Mouse (Mus musculus) embryonic facial prominence, embryonic 10.5 days (tissue): ENCODE data around the gene Gga1. TPM values are rescaled to one million over a fixed set of nuclear protein-coding genes. Genes with fewer than 3 reads are reported as not detected.

Source experiments
- DNase-seq: peaks from one replicate; pipeline ENCODE4 v3.0.0-alpha.2; 2017; ENCODE audit warnings: low spot score
- H3K27ac ChIP-seq: fragments of 300-500 bp; sonication (generic); replicated peaks from 2 replicates; pipeline ENCODE4 v1.5.1; 2016; ENCODE audit warnings: mild to moderate bottlenecking
- H3K27me3 ChIP-seq: fragments of 300-500 bp; sonication (generic); replicated peaks from 2 replicates; pipeline ENCODE4 v1.6.1; 2016; ENCODE audit warnings: low read depth, mild to moderate bottlenecking; ENCODE audit not compliant: poor library complexity, severe bottlenecking
- H3K36me3 ChIP-seq: fragments of 300-500 bp; sonication (generic); replicated peaks from 2 replicates; pipeline ENCODE4 v1.6.1; 2016; ENCODE audit warnings: mild to moderate bottlenecking, moderate library complexity
- H3K4me1 ChIP-seq: fragments of 300-500 bp; sonication (generic); 2 replicates; pipeline ENCODE4 v1.6.1; 2016
- H3K4me3 ChIP-seq: fragments of 300-500 bp; sonication (generic); 2 replicates; pipeline ENCODE4 v1.5.1; 2016; ENCODE audit warnings: mild to moderate bottlenecking, moderate library complexity
- H3K9me3 ChIP-seq: fragments of 300-500 bp; sonication (generic); 2 replicates; pipeline ENCODE4 v1.6.1; 2016; ENCODE audit warnings: mild to moderate bottlenecking
- WGBS: fragments of 180-500 bp; shearing (Covaris S2); methylation state at CpG from one replicate; pipeline ENCODE4 v1.1.7; 2016; 5-methylcytosine and 5-hydroxymethylcytosine counted together
- microRNA-seq: library from miRNA; unstranded; fragments of <30 nt; microRNA quantifications from one replicate; pipeline ENCODE4, GENCODE M21; 2017
- polyA plus RNA-seq: library from polyadenylated mRNA; unstranded; fragments of >200 nt; fragmentation: Nextera tagmentation; extraction: Ambion mirVana; gene quantifications from 2 replicates; pipeline ENCODE4 v1.2.1, GENCODE M21; 2016

Gga1 gene
- polyA plus RNA-seq, 1 experiment from 2014 or later: 52.0 TPM

GRCm38 (mm10) chr15:78940325-78940724 is 63.3 kb downstream of the Gga1 start:
- no peaks in the 10 kb centered on the region for H3K9me3 ChIP-seq
- peaks cover 30% of the 10 kb centered on the region for H3K4me1 ChIP-seq
- H3K36me3 ChIP-seq: peaks cover 61% of the 10 kb centered on the region
- DNase-seq: no peak
- no peaks in the 10 kb centered on the region for H3K27me3 ChIP-seq
- H3K27ac ChIP-seq: no peak overlapping the region
- 93% methylated on average over 13 of the region's 13 CpGs for WGBS
- H3K4me3 ChIP-seq: no peak overlapping the region

DNA sequence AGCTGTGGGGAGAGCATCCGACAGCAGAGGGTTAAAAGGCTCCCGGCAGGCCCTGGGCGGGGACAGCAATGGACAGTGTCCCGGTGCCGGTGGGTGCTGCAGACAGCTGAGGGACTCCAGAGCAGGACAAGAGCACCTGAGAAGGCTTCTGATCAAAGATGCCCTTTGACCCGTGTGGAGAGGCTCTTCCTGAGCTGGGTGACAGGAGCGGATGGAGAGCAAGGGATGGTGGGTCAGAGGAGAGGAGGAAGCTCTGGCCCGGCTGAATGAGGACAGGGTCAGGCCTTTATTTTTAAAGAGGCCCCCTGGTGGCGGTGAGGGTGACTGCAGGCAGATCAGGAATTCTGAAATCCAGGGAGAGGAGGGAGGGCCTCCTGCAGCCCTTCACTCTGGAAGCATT is 65.7 kb downstream of the Gga1 start:
- H3K27me3 ChIP-seq: peaks cover 15% of the 10 kb centered on the region
- 6% methylated on average over 9 of the region's 9 CpGs for WGBS
- peaks cover 21% of the 10 kb centered on the region for H3K4me1 ChIP-seq
- peak overlapping the region; percentile 53 for H3K4me3 ChIP-seq
- H3K36me3 ChIP-seq: peaks cover 46% of the 10 kb centered on the region
- H3K9me3 ChIP-seq: no peaks in the 10 kb centered on the region
- peak; percentile 89 for DNase-seq
- H3K27ac ChIP-seq: peak overlapping the region; percentile 78

Small RNA genes within 50 kb of the gene (microRNA-seq; reads per million reads assigned to microRNA genes)
- gene Mir6955: not detected

Other genes starting within 250 kb of the Gga1 start
- gene Elfn2, start 158.4 kb upstream of the Gga1 start, polyA plus RNA-seq: 0.05 and 0.16 TPM in 2 replicates
- 36.4 and 39.0 TPM in 2 replicates for gene Mfng, start 103.7 kb upstream of the Gga1 start, polyA plus RNA-seq
- 3.3 and 4.3 TPM in 2 replicates for gene Card10, start 74.1 kb upstream of the Gga1 start, polyA plus RNA-seq
- gene Cdc42ep1, start 34.6 kb upstream of the Gga1 start, polyA plus RNA-seq: 19.9 and 20.8 TPM in 2 replicates
- not detected in 2 replicates for gene Lgals2, start 21.7 kb upstream of the Gga1 start, polyA plus RNA-seq
- gene Gm49510, start 22.5 kb downstream of the Gga1 start, polyA plus RNA-seq: 0.34 and 0.74 TPM in 2 replicates
- 35.6 and 36.1 TPM in 2 replicates for gene Sh3bp1, start 22.6 kb downstream of the Gga1 start, polyA plus RNA-seq
- gene Pdxp, start 36.7 kb downstream of the Gga1 start, polyA plus RNA-seq: 32.6 and 36.5 TPM in 2 replicates
- gene Lgals1, start 49.5 kb downstream of the Gga1 start, polyA plus RNA-seq: 241 and 316 TPM in 2 replicates
- gene Nol12, start 57.7 kb downstream of the Gga1 start, polyA plus RNA-seq: 69.2 and 71.5 TPM in 2 replicates
- gene Triobp, start 70.5 kb downstream of the Gga1 start, polyA plus RNA-seq: 46.7 and 49.4 TPM in 2 replicates
- 371 and 392 TPM in 2 replicates for gene H1f0, start 151.3 kb downstream of the Gga1 start, polyA plus RNA-seq
- gene Galr3, start 164.7 kb downstream of the Gga1 start, polyA plus RNA-seq: not detected in 2 replicates
- gene Ankrd54, start 185.7 kb downstream of the Gga1 start, polyA plus RNA-seq: 57.7 and 61.8 TPM in 2 replicates
- 280 and 287 TPM in 2 replicates for gene Eif3l, start 198.0 kb downstream of the Gga1 start, polyA plus RNA-seq
- 7.3 and 7.4 TPM in 2 replicates for gene Micall1, start 231.7 kb downstream of the Gga1 start, polyA plus RNA-seq